Mouse (Mus musculus) embryonic facial prominence, embryonic 12.5 days (tissue): ENCODE results near the gene Slc25a18. TPM values are rescaled to one million over a fixed set of nuclear protein-coding genes. Genes with fewer than 3 reads are reported as not detected.

Experiments
- ATAC-seq: fragments of 200-750 bp; cut with Nextera tagmentation; 2 replicates; pipeline ENCODE4 v1.8.0; 2017; ENCODE audit not compliant: insufficient number of reproducible peaks, insufficient read depth, low FRiP score, low TSS enrichment
- H3K27ac ChIP-seq: fragments of 300-500 bp; sonication (generic); 2 replicates; pipeline ENCODE4 v1.5.1; 2016; ENCODE audit warnings: mild to moderate bottlenecking
- H3K27me3 ChIP-seq: fragments of 300-500 bp; sonication (generic); 2 replicates; pipeline ENCODE4 v1.6.1; 2016; ENCODE audit warnings: mild to moderate bottlenecking, moderate library complexity
- H3K36me3 ChIP-seq: fragments of 300-500 bp; sonication (generic); 2 replicates; pipeline ENCODE4 v1.6.1; 2016; ENCODE audit warnings: mild to moderate bottlenecking
- H3K4me1 ChIP-seq: fragments of 300-500 bp; sonication (generic); 2 replicates; pipeline ENCODE4 v1.6.1; 2016
- H3K4me2 ChIP-seq: fragments of 300-500 bp; sonication (generic); replicated peaks from 2 replicates; pipeline ENCODE4 v1.6.1; 2016; ENCODE audit warnings: mild to moderate bottlenecking, moderate library complexity
- H3K4me3 ChIP-seq: fragments of 300-500 bp; sonication (generic); 2 replicates; pipeline ENCODE4 v1.5.1; 2016; ENCODE audit warnings: mild to moderate bottlenecking
- H3K9ac ChIP-seq: fragments of 300-500 bp; sonication (generic); 2 replicates; pipeline ENCODE4 v1.6.1; 2016; ENCODE audit warnings: mild to moderate bottlenecking, moderate library complexity
- H3K9me3 ChIP-seq: fragments of 300-500 bp; sonication (generic); 2 replicates; pipeline ENCODE4 v1.6.1; 2016; ENCODE audit warnings: mild to moderate bottlenecking, moderate library complexity
- WGBS: fragments of 180-500 bp; shearing (Covaris S2); methylation state at CpG from one replicate; pipeline ENCODE4 v1.1.7; 2016; 5-methylcytosine and 5-hydroxymethylcytosine counted together
- polyA plus RNA-seq: library from polyadenylated mRNA; unstranded; fragments of >200 nt; fragmentation: Nextera tagmentation; extraction: Ambion mirVana; gene quantifications from 2 replicates; pipeline ENCODE4 v1.2.1, GENCODE M21; 2016

The Slc25a18 gene
- polyA plus RNA-seq, 1 experiment from 2014 or later: 0.24 TPM

DNA sequence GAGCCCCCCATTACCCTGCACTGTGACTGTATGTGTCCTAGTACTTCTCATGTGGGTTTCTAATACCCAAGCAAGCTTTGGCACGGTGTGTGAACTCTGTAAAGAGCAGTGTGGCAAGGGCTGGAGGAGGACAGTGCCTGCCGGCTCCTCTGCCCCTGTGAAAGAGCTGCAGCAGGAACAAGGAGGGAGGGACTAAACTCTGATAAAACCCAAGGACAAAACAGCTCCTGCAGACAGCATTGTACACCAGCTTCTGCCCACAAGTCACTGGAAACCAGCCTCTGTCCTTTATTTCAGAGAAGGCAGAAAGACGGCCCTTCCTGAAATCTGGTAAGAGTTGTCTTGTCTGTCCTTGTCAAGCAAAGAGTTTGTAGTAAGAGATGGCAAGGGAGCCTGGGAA lies 2.9 kb downstream of the Slc25a18 start:
- H3K27ac ChIP-seq: no peak overlapping the region
- H3K4me1 ChIP-seq: no peaks in the 10 kb centered on the region; the same call in 1 of the 2 replicates

DNA sequence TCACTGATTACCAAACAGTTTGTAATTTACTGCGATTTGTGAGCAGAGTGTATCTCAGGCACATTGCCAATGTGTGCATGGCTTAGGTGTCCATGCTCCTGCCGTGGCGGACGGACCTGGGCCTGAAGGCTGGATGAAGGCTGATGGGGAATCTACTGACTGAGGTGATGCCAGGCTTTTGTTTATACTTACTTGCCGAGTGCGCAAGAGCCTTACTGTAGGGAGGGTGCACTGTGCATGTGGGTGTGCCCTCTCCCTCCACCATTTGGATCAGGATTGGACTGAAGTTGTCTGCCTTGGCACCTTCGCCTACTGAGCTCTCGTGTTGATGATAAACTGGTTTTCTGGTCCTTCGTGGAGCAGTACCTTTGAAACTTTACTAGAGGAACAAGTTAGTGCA lies 4.2 kb downstream of the Slc25a18 start:
- ATAC-seq: no peak
- no peaks in the 10 kb centered on the region for H3K9me3 ChIP-seq
- no peaks in the 10 kb centered on the region for H3K27me3 ChIP-seq
- no peaks in the 10 kb centered on the region for H3K36me3 ChIP-seq
- H3K4me2 ChIP-seq: no peak overlapping the region
- no peaks in the 10 kb centered on the region; the same call in 1 of the 2 replicates for H3K4me1 ChIP-seq
- H3K4me3 ChIP-seq: no peak overlapping the region
- H3K9ac ChIP-seq: no peak overlapping the region
- no peak overlapping the region for H3K27ac ChIP-seq
- WGBS: 83% methylated on average over 9 of the region's 9 CpGs

More for the DNA sequence above, 2.9 kb downstream of the Slc25a18 start:
- Histone ChIP-seq H3K4me2 (no peak overlapping the region), H3K27me3 (no peaks in the 10 kb centered on the region), H3K9ac (no peak overlapping the region), H3K4me3 (no peak overlapping the region), H3K9me3 (no peaks in the 10 kb centered on the region), H3K36me3 (no peaks in the 10 kb centered on the region; the same call in 1 of the 2 replicates)
- ATAC-seq: no peak
- WGBS: 90% methylated on average over 3 of the region's 3 CpGs

DNA sequence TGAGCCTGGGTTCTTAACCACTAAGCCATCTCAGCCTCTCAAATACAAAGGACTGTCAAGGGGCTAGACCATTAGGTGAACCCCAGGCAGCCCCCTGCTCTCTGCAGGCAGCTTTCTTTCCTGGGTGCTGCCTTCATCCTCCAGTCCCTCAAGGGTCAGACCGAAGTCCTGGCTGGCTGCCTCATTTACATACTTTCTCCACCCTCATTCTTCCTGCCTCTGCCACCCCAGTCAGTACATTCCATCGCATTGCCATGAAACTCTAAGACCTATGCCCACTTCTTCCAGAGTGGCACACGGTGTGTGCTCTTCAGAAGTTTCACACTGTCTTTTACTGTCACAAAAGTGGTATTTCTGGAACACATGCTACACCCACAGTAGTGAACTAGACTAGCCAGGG lies 4.8 kb downstream of the Slc25a18 start:
- H3K27me3 ChIP-seq: no peaks in the 10 kb centered on the region
- no peak overlapping the region for H3K27ac ChIP-seq
- no peaks in the 10 kb centered on the region for H3K9me3 ChIP-seq
- no peaks in the 10 kb centered on the region for H3K36me3 ChIP-seq
- no peak for ATAC-seq
- no peak overlapping the region for H3K4me2 ChIP-seq
- H3K4me3 ChIP-seq: no peak overlapping the region
- H3K4me1 ChIP-seq: no peaks in the 10 kb centered on the region; the same call in 1 of the 2 replicates
- no peak overlapping the region for H3K9ac ChIP-seq
- WGBS: 66% methylated on average over 3 of the region's 3 CpGs

DNA sequence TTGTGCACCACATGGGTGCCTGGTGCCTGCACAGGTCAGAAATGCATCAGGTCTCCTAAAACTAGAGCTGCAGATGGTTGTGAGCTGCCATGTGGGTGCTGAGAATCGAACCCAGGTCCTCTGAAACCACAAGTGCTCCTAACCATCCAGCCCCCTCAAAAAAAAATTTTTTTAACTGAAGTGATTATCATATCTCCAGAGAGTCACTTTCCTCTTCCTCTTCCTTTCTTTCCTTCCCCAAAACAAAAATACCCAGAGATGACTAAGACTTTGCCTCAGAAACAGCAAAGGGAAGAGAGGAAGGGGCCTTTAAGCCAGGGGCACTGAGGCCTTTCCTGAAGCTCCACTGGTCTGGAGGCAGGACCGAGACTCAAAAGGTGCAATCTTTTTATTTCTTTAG lies 9.6 kb downstream of the Slc25a18 start:
- no peaks in the 10 kb centered on the region for H3K27me3 ChIP-seq
- 93% methylated on average over 2 of the region's 2 CpGs for WGBS
- no peak overlapping the region for H3K4me2 ChIP-seq
- no peak overlapping the region for H3K4me3 ChIP-seq
- ATAC-seq: no peak
- H3K36me3 ChIP-seq: no peaks in the 10 kb centered on the region
- H3K4me1 ChIP-seq: no peaks in the 10 kb centered on the region
- H3K9ac ChIP-seq: no peak overlapping the region
- no peaks in the 10 kb centered on the region for H3K9me3 ChIP-seq
- H3K27ac ChIP-seq: no peak overlapping the region

DNA sequence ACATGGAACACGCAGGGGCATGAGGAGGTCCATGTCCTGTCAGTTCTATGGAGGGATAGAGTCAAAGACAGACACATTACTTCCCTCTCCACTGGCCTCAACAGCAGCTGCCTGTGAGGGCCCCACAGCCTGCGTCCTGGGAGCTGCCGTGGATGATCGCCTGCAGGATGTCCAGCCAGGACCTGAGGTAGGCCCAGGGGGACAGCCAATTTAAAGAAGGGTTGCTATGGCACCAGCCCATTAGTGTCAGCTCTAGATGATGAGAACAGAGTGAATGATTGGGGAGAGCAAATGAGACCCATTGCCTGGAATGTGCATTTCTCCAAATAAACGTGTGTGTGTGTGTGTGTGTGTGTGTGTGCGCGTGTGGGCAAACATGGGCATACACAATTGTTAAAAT lies 11.0 kb downstream of the Slc25a18 start:
- Histone ChIP-seq H3K4me1 (no peaks in the 10 kb centered on the region), H3K4me2 (no peak overlapping the region), H3K4me3 (no peak overlapping the region), H3K36me3 (no peaks in the 10 kb centered on the region), H3K27me3 (no peaks in the 10 kb centered on the region), H3K9ac (no peak overlapping the region), H3K9me3 (no peaks in the 10 kb centered on the region), H3K27ac (no peak overlapping the region)
- ATAC-seq: no peak
- 63% methylated on average over 7 of the region's 7 CpGs for WGBS

DNA sequence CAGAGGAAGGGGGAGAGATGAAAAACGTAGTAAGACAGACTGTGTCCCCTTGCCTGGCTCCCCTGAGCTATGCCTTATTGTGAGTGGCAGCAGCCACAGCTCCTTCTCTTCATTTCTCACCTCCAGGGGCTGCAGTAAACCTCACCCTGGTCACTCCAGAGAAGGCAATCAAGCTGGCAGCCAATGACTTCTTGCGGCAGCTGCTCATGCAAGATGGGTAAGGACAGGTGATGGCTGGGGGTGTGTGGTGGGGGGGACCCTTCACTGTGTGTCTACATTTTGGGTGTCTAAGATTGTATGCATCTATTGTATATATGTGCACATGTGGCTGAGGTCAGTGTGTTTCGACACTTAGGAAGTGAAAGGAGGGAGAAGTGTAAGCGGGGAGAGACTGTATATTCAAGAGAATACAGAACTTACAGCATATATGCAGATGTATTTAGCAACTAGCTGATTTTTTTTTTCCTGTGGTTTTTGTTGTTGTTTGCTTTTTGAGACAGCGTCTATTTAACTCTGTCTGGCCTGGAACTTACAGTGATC lies 14.8 kb downstream of the Slc25a18 start:
- WGBS: 75% methylated on average over 5 of the region's 5 CpGs
- Histone ChIP-seq H3K4me1 (no peaks in the 10 kb centered on the region), H3K9ac (no peak overlapping the region), H3K27ac (no peak overlapping the region), H3K4me3 (no peak overlapping the region), H3K4me2 (no peak overlapping the region), H3K27me3 (no peaks in the 10 kb centered on the region), H3K9me3 (no peaks in the 10 kb centered on the region), H3K36me3 (peaks cover 15% of the 10 kb centered on the region)
- no peak for ATAC-seq

DNA sequence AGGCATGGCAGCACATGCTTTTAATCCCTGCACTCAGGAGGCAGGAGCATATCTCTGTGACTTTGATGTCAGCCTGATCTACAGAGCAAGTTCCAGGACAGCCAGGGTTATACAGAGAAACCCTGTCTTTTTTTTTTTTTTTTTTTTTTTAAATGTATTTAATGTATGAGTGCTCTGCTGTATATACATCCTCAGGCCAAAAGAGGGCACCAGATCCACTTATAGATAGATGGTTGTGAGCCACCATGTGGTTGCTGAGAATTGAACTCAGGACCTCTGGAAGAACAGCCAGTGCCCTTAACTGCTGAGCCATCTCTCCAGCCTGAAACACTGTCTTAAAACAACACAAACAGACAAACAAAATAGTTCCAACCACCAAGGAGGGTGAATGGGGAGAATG lies 15.5 kb downstream of the Slc25a18 start:
- no peak overlapping the region for H3K4me2 ChIP-seq
- no peak overlapping the region for H3K27ac ChIP-seq
- no peaks in the 10 kb centered on the region for H3K4me1 ChIP-seq
- H3K27me3 ChIP-seq: no peaks in the 10 kb centered on the region
- H3K4me3 ChIP-seq: no peak overlapping the region
- ATAC-seq: no peak
- no peak overlapping the region for H3K9ac ChIP-seq
- H3K9me3 ChIP-seq: no peaks in the 10 kb centered on the region
- peaks cover 23% of the 10 kb centered on the region for H3K36me3 ChIP-seq

DNA sequence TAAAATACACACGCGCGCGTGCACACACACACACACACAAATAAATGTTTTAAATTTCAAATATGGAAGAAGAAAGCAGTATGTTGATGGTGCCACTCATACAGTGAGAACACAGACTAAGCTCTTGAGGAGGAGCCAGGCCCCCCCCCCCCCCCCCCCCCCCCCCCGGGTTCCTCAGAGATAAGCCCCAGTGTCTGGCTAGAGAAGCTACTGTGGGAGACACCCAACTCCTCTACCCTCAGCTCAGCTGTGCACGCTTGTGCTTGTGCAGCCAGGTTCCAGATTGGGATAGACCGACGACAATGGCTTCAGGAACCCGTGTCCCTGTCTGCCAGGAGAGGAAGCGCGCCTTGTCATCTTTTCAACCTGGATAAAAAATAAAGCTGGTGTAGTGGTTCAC lies 16.8 kb downstream of the Slc25a18 start:
- peak; percentile 42; the same call in 1 of the 2 replicates for ATAC-seq
- H3K27me3 ChIP-seq: no peaks in the 10 kb centered on the region
- H3K4me3 ChIP-seq: no peak overlapping the region

DNA sequence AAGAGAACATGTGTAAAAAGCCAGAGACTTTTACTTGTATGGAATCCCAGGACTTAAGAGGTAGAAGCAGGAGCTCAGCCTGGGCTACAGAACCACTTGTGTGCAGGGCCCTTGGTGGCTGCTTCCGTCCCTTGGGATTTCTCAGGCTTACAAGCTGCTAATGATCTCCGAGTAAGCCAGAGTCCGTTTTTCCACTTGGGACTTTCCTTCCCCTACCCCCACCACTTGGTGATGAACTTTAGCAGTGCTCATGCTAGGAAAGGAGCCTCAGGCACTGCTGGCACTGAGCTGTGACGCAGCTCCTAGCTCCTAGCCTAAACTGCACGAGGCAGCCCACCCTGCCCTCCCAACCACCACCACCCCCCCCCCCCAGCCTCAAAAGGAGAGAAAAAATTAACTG lies 17.3 kb downstream of the Slc25a18 start:
- Histone ChIP-seq H3K9me3 (no peaks in the 10 kb centered on the region), H3K4me1 (no peaks in the 10 kb centered on the region), H3K27ac (no peak overlapping the region), H3K36me3 (peaks cover 41% of the 10 kb centered on the region), H3K4me3 (no peak overlapping the region), H3K9ac (no peak overlapping the region), H3K4me2 (no peak overlapping the region), H3K27me3 (no peaks in the 10 kb centered on the region)
- ATAC-seq: no peak
- 66% methylated on average over 5 of the region's 5 CpGs for WGBS

More for the DNA sequence above, 16.8 kb downstream of the Slc25a18 start:
- peaks cover 35% of the 10 kb centered on the region for H3K36me3 ChIP-seq
- no peaks in the 10 kb centered on the region for H3K9me3 ChIP-seq
- no peak overlapping the region for H3K4me2 ChIP-seq
- no peak overlapping the region for H3K27ac ChIP-seq
- H3K4me1 ChIP-seq: no peaks in the 10 kb centered on the region
- WGBS: 96% methylated on average over 10 of the region's 11 CpGs
- H3K9ac ChIP-seq: no peak overlapping the region

DNA sequence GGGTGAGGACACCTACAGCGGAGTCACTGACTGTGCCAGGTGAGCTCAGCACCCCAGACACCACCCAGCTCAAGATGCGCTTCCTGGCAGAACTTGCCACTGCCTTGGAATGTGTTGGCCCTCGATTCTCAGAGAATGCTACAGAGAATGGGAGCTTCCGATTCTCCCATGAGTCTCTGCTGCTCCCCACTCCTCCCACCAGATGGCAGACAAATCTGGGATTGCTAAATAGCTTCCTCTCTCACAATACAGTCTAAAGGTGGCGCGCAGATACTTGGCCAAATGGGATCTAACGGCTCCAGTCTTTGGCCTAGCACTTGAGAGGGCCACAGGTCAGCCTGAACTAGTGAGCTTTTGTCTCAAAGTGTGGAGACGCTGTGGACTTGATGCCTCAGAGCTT lies 19.6 kb downstream of the Slc25a18 start:
- Histone ChIP-seq H3K36me3 (peaks cover 63% of the 10 kb centered on the region), H3K9ac (no peak overlapping the region), H3K9me3 (no peaks in the 10 kb centered on the region), H3K4me3 (no peak overlapping the region), H3K4me1 (no peaks in the 10 kb centered on the region), H3K27me3 (no peaks in the 10 kb centered on the region), H3K4me2 (no peak overlapping the region), H3K27ac (no peak overlapping the region)
- no peak for ATAC-seq
- WGBS: 86% methylated on average over 8 of the region's 8 CpGs

DNA sequence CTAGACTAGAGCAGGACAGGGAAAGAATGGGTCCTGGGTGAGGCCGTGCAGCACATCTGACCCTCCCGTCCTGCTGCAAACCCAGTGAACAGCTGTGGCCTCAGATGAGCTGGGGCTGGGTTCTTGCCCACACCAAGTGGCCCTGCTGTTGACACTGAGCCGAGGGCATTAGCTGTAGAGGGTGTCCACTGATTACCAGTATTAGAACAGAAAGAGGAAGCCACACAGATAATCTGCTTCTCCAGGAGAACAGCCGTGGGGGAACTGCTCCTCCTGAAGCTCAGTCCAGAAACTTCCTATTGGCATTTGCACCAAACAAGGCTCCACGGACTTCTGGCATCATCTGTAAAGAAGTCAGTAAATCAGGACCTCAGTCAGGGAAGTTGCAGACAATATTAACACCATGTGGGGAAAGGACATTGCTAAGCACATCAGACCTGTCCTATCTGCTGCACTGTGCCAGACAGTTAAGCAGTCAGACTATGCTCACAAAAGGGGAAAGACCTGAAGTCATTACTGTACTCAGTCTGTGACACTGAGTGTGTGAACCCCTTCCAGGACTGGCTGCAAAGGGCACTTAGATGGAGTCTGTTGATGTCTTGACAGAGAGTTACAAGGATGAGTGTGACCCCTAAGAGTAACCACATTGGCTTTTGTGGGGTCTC lies 22.2 kb downstream of the Slc25a18 start:
- Histone ChIP-seq H3K36me3 (peaks cover 85% of the 10 kb centered on the region), H3K4me1 (no peaks in the 10 kb centered on the region), H3K9me3 (no peaks in the 10 kb centered on the region), H3K4me3 (no peak overlapping the region), H3K4me2 (no peak overlapping the region), H3K9ac (no peak overlapping the region), H3K27me3 (no peaks in the 10 kb centered on the region), H3K27ac (no peak overlapping the region)
- 86% methylated on average over 5 of the region's 5 CpGs for WGBS
- ATAC-seq: no peak

DNA sequence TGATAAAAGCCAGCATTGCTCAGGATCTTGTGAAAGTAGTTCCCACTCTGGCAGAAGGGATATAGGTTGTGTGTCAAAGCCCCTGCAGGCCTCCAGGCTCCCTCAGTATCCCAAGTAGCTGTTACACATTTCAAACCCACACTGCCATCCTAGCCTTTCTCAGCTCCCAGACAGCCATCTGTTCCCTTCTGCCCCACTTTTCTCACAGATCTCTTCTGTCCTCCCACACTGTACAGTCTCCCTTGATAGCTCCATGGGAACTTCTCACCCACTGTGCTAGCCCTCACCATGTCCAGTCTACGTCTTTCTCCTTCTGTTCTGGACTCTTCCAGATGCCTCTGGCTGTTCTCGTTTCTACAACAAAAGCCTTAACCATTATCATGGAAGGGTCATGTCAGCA lies 22.7 kb downstream of the Slc25a18 start:
- H3K27me3 ChIP-seq: no peaks in the 10 kb centered on the region
- H3K27ac ChIP-seq: no peak overlapping the region
- H3K4me1 ChIP-seq: no peaks in the 10 kb centered on the region
- H3K4me2 ChIP-seq: no peak overlapping the region
- no peak overlapping the region for H3K4me3 ChIP-seq
- no peaks in the 10 kb centered on the region for H3K9me3 ChIP-seq
- ATAC-seq: no peak
- H3K9ac ChIP-seq: no peak overlapping the region
- peaks cover 85% of the 10 kb centered on the region for H3K36me3 ChIP-seq
- 88% methylated on average over 2 of the region's 2 CpGs for WGBS
